Mouse (Mus musculus) E14TG2a.4 (cell line): ENCODE data around the gene Tmem107.

ENCODE experiments used
- CTCF ChIP-seq: conservative IDR thresholded peaks from 2 replicates; pipeline ENCODE4 v1.5.1; 2014; ENCODE audit warnings: low read length
- NANOG ChIP-seq: IDR thresholded peaks from 2 replicates; pipeline ENCODE4 v1.6.1; 2014; ENCODE audit warnings: borderline replicate concordance, low read length, mixed read lengths
- POU5F1 ChIP-seq: IDR thresholded peaks from 2 replicates; pipeline ENCODE4 v1.6.1; 2014; ENCODE audit warnings: low read length, borderline replicate concordance

GRCm38 (mm10) chr11:69067601-69068000 is 3.0 kb upstream of the Tmem107 start:
- TF ChIP-seq NANOG (no peak), CTCF (no peak), POU5F1 (no peak)
